Mouse (Mus musculus) G1E (cell line): ENCODE results near the gene Dennd6b.

Experiments used
- CTCF ChIP-seq: IDR thresholded peaks from 2 replicates; pipeline ENCODE4 v1.5.1; 2012; ENCODE audit warnings: low read depth, low read length, inconsistent platforms, mixed read lengths
- GATA1 ChIP-seq: IDR thresholded peaks from 2 replicates; pipeline ENCODE4 v1.6.1; 2012; ENCODE audit warnings: borderline replicate concordance, low read length, inconsistent platforms, mixed read lengths
- TAL1 ChIP-seq: conservative IDR thresholded peaks from 2 replicates; pipeline ENCODE4 v1.6.1; 2012; ENCODE audit warnings: low read depth, low read length, inconsistent platforms, mixed read lengths

- TF ChIP-seq CTCF: no peak
- TF ChIP-seq GATA1: no peak
- no peak for TF ChIP-seq TAL1
These were observed 1.0 kb downstream of the Dennd6b start for GRCm38 (mm10) chr15:89195261-89195681.
